Mouse (Mus musculus) fibroblast of lung, adult 2 months (primary cell): ENCODE data around the gene Psors1c2.
A peak's percentile ranks its signal among the peaks of the same experiment; 100 is the strongest.

Experiments
- DNase-seq: peaks from one replicate; pipeline ENCODE4 v3.0.0-alpha.2; 2011; ENCODE audit warnings: low read depth

Psors1c2 gene

DNA sequence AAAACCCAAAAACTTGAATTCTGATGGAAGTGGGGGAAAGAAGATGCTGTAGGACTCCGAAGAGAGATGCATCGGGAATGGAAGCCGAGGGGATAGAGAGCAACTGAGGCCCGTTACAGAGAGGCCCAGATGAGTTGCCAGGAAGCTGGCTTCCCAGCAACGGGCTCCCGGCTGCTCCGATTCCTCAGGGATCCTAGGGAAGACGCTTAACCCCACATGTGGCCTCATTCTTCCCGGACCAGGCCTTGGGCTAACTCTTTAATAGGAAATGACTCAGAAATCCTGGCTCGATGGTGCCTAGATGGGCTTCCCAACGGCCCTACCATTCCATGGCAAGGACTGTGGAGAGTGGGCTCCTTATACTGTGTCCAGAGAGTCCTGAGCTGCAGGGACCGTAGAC, 15.5 kb upstream of the Psors1c2 start:
- no peak for DNase-seq

DNA sequence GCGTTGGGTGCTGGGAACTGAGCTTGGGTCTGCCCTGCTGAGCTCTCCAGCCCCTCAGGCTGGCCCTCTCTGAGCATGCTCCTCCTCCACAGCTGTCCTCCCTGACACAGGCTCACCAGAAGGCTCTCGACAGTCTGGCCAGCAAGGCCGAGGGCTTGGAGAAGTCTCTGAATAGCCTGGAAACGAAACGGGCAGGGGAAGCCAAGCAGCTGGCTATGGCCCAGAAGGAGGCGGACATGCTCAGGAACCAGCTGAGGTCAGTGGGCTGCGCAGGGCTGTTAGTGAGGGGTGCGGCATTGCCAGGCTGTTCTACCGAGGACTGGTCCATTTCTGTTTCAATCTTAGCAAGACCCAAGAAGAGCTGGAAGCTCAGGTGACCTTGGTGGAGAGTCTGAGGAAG, 8.6 kb upstream of the Psors1c2 start:
- DNase-seq, result no peak

DNA sequence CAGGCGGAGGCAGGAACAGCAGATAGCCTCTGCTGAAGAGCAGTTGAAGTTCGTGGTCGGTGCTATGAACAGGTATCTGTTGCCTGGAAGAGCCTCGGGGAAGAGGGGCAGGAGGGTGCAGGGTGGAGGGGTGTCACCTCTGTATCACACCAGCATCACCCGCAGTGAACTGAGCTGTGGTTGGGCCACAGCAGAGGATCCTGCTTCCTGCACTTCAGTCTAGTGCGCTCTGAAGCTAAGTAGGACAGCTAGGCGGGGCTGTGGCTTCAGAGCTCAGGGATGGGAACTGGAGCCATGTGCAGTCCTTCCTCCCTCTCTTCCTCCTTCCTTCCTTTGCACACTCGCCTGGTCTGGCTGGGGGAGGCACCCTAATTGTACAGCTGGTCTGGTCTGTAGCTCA, 6.4 kb upstream of the Psors1c2 start:
- no peak for DNase-seq

DNA sequence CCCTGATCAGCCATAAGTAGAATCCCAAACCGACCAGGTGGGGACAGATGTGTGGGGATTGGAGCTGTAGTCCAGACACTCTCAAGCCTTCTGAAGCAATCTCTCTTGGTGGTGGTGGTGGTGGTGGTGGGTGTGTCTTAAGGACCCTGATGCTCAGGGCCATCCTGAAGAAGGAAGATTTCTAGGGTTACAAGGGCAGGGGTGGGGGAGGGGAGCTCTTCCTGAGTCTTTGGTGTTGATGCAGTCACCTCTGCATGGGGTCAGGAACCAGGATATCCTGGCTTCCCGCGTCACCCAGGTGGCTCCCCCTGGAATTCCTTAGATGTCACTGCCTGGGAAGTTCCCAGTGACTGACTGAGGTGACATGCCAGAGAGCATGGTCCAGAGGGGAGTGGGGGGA, 641 bp upstream of the Psors1c2 start:
- DNase-seq, result no peak

DNA sequence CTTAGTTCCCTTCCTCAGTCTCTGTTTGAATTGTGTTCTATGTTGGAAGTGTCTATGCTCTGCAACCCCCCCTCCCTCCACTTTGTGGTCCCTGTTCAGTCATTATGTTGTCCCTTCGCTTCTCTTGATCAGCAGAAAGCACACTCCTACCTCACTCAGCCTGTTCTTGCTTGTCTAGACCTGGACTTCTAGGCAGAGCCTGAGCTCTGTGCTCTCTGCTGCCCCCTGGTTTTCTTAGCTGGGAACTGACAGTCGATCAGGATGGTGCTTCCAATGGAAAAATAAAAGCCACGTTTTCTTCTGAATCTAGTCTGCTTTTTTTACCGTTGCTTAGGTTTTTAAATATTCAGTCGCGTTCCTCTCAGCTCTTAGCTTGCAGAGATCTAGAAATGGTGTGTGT, 1.3 kb downstream of the Psors1c2 start:
- no peak for DNase-seq

DNA sequence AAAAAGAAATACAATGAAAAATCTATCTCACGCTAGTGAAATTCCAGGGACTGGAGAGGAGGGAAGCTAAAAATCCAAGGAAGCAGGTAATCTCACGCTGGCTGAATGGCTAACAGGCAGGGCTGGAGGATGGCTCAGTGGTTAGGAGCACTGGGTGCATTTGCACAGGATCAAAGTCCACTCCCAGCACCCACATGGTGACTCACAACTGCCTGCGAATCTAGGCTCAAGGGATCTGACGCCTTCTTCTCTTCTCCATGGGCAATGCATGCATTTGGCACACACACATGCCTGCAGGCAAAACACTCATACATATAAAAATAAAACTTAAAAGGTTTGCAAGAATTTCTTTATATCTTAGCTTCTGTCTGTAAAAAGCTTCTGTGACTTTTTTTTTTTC, 4.4 kb downstream of the Psors1c2 start:
- DNase-seq, result no peak

DNA sequence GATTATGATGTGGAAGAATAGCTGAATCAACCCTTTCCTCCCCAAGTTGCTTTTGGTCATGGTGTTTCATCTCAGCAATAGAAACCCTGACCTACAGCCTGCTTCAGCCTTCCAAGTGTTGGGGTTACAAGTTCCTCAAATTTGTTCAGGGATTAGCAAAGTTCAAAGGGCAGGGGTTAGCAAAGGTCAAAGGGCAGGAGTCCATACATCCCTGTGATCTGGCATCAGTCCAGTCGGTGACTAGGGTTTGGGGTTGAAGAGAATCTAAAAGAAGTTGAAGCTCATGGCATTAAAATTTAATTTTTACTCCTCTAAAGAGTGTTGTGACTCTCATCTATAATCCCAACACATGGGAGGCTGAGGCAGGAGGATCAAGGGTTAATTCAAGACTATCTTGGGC, 5.5 kb downstream of the Psors1c2 start:
- DNase-seq, result no peak

DNA sequence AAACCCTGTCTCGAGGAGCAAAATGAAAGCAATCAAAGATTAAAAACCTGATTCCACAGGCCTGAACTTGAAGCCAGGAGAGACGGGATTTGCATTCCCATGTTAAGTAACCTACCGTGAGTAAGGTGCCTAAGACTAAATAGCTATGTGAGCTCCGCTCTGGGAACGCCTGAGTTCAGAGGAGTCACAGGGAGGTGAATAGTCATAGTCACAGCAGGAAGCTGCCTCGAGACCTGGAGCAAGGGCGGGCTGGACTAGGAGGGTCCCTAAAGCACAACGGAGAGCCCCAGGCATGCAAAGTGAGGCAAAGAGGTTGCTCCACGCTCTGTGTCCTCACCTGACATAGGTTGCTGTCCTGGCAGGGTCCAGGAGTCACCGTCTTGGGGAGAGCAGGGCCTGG, 6.5 kb downstream of the Psors1c2 start:
- DNase-seq, result no peak

DNA sequence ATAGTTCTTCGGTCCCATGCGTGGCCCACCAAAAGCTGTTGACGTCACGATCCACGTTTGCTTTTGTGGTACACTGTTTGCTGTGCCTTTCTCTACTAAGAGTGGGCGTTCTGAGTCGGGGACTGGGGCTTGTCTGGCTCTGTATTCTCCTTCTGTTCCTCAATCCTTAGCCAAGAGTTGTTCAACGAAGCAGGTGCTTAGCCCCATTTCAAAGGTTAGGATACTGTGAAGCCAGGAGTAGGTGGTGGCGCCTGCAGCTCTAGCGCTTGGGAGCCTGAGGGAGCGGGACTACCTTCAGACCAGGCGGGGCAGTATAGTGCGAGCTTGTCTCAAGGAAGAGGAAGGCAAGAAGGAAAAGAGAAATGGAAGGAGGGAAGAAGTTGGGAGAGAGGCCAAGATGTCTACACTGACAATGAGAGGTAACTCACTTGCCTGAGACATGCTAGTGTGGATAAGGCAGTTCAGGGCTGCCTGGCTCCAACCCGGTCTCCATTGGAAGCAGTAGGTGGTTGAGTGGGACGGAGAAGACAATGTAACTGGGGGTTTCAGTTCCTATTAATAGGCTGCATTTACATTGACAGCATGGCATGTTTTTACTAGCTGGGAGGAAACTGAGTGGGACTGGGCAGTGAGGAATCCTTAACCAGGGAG, 9.9 kb downstream of the Psors1c2 start:
- DNase-seq, result no peak

DNA sequence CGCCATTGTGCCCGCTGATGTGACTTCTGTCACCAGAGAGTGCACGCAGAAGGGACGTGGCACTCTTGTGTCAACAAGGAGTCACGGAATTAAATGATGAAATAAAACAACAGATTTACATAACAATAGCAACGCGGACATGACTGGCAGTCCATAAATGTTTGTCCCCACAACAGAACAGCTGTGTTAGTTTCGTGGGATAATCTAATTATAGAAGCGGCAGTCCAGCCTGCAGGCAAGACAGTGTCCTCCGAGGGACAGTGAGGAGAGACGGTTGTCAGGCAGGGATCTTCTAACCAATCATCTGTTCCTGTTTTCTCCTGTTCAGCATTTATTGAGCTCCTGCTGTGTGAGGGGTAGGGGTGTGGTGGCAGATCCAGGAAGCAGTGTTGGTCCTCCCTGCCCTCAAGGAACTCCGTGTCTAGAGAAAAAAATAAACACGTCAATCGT, 10.4 kb downstream of the Psors1c2 start:
- no peak for DNase-seq

DNA sequence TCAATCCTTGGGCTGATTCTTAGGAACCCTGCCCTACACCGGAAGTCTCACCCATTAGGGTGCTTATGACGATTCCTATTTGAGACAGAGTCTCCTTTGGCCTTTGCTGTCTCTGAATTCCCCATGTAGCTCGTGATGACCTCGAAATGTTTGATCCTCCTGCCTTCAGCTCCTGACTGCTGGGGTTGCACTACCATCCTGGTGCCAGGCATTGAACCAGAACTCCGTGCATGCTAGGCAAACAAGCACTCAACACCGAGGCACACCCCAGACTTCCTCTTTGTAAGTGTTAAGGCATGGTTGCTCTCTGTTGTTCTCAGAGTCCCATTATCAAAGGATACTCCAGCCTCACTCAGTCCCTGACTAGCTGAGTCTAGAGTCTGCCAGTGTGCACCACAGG, 11.0 kb downstream of the Psors1c2 start:
- DNase-seq, result no peak

DNA sequence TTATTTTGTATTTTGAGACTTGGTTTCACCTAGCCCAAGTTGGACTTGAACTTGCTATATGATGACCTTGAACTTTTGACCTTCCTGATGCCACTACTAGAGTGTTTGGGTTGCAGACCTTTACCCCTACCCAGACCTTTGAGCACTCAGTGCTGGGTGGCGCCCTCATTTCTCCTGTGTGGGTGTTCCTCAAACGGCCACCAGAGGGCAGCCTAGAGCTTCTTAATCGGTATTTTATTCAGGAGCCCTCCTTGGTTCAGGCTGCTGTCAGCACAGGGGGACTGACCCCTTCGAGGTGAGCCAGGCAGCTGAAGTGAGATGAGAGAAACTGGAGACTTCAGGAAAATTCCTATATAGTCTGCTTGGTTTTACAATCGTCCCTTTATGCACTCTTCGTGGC, 11.7 kb downstream of the Psors1c2 start:
- DNase-seq, result no peak

DNA sequence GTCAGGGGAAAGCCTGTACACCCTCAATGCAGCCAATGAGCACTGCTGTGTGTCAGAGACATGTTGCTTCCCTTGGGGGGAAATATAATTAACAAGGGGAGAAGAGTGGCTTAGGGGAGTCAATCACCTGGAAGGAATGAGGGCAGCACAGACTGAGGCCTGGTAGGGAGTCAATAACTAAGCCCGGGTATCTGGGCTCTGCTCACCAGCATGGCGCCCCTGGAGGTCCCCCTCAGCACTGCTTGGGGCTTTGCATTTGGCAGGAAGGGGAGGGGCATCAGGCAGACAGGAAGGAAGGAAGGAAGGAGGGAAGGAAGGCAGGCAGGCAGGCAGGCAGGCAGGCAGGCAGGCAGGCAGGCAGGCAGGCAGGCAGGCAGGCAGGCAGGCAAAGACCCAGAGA, 14.5 kb downstream of the Psors1c2 start:
- no peak for DNase-seq

DNA sequence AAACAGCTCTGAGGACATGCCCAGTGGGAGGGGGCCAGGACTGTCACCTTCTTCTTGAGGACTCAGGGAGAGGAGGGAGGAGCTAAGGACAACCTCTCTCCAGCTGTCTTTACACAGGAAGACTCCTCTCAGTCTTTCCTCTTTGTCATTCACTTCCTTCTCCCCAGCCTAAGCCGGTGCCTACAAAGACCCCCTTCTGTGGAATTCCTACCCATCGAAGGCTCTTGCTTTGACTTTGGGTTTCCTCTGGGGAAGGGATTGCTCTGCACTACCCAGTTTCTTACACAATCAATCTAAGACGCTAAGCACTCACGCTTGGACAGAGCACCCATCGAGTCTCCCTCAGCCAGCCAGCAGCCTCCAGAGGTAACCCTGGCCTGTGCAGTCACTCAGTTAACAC, 15.6 kb downstream of the Psors1c2 start:
- no peak for DNase-seq

DNA sequence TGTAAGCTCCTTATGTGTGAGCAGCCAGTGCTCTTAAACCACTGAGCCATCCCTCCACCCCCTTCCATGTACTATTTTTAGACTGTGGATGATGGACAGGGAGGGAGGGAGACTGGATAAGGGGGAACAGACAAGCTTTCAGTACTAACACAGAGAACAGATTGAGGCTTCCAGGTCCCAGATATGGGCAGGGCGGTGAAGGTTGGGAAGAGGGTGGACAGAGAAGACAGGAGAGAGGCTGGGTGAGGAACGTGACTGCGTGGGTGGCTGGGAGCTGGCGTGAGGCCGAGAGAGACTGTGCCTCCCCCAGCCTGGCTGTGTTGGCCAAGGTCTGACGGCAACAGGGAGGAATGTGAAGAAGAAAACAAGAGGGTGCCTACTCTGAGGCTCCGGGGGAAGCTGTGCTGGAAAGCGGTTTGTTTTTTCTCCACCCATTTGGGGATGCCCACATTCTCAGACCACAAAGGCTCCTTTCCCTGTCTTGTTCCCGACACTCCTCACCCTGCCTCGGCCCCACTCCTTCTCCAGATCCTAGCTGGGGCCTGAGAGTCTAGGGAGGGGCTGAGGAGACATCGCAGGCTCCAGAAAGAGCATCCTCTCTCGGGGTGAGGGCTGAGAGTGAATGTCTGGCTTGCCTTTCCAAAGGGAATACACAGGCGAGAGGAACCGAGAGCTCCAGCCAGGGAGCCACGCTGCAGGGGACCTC, 16.6 kb downstream of the Psors1c2 start:
- peak; percentile 95 for DNase-seq

DNA sequence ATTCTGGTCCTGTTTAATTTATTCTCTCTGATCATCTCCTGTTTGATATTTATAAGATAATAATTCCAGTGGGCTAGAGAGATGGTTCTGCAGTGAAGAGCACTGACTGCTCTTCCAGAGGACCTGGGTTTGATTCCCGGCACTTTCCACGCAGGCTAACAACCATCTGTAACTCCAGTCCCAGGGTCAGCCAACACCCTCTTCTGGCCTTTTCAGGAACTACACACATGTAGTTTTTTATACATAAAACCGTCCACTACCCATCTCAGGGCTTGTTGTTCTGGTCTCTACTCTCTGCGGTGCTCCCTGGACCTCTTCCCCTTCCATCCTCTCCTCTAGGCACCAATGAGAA, 17.1 kb downstream of the Psors1c2 start:
- DNase-seq, result no peak

DNA sequence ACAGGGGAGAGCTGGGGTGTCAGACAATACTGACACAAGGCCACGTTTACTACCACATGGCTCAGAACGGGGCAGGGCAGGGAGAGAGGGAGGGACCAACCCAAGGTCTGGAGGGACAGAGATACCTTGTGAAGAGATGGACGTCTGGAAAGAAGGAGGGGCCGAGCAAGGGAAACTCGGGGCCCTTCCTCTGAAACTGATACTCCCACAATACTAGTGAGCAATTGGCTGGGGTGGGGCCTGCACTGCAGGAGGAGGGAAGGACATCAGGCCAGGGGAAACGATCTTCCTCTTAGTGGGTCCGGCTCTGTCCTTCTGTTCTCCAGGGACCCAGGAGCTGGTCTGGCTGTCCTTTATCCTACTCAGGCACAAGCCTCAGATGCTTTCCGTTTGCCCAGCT, 17.9 kb downstream of the Psors1c2 start:
- DNase-seq, result no peak

DNA sequence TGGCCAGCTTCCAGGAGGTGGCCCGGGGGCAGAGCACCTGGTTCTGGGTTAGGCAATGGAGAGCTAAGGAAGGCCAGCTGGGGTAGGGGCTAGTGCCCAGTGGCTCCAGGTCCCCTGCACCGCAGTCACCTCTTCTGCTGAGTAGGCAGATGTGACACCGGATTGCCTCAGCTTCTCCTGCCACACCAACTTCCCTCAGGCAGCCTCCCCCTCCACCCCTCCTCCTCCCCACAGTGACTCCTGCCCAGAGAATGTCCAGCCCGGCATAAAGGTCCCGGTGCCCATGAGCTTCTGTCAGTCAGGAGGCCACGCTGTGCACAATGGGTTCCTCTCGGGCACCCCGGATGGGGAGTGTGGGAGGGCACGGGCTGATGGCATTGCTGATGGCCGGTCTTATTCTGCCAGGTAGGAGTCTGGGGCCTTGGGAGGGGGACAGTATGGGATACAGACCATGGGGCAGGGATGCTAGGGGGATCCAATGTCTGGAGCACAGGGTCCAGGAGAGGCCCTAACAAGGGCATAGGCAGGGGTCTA, 18.9 kb downstream of the Psors1c2 start, which contains the start of gene Cdsn:
TSS of gene Cdsn (plus strand) at position 248 of the 534 bp plus-strand sequence.
- DNase-seq, result no peak

DNA sequence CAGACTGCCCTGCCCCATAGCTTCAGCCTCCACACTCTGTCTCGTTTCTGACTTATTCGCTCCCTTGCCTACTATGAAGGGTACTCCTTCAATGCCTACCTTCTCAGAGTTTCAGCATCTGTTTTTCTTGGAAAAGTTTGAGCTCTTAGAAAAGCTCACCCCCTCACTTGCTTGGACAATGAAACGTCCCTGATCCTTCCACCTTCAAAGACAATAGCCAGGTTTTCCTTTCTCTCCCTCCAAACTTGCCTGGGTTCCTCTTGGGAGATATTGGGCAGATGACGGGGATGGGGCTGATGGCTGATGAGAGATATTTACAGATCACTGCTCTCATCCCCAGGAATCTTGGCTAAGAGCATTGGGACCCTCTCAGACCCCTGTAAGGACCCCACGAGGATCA, 21.3 kb downstream of the Psors1c2 start:
- DNase-seq, result no peak

DNA sequence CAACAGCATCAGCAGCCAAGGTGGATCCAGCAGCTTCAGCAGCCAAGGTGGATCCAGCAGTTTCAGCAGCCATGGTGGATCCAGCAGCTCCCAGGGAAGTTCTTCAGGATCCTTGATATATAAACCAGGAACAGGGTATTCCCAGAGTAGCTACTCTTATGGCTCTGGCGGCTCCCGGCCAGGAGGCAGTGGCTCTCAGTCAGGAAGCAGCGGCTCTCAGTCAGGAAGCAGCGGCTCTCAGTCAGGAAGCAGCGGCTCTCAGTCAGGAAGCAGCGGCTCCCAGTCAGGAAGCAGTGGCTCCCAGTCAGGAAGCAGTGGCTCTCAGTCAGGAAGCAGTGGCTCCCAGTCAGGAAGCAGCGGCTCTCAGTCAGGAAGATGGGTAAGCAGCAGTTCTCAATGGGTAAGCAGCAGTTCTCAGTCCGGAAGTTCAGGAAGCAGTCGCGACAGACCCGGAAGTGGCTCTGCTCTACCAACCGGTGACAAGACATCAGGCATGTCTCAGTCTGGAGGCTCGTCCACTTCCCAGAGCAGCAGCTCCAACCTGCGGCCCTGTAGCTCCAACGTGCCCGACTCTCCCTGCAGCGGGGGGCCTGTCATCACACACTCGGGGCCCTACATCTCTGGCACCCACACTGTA, 21.9 kb downstream of the Psors1c2 start:
- no peak for DNase-seq

DNA sequence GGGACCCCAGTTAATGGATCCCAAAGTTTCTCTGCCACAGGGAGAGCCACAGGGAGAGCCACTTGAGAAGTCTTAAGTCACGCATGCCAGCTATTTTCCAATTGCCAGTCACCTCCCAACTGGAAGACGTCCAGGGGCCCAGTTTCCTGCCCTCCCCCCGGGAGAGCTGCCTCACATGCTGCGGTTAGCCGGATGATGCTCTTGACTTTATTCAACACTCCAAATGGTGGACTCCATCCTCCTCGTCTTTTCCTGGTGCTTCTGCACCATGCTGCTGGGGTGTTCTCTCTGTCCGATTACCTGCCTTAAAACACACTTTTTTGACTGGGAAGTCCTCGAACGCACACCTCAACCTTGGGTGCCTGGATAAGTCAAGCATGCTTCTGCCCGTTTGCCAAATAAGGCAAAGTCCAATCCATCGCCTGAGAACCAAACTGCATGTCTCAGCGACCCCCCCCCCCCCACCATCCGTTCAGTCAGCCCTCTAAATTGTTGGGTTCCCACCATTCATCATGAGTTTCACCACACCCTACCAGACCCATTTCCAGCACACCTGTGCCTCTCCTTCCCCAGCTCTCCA, 23.3 kb downstream of the Psors1c2 start:
- no peak for DNase-seq

DNA sequence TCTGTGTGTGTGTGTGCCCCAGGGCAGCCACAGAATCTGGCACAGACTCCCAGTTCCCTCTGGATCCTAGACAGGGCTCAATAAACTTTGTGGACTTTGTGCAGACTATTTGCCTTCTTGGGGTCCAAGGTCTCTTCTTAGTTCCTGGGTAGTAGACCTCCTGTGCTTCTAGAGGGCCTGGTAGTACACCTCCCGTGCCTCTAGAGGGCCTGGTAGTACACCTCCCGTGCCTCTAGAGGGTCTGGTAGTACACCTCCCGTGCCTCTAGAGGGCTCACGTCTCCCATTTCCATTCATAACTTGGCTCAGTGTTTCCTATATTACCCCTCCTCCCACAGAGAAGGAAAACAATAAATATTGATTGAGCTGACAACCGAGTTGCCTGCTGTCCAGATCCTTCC, 23.8 kb downstream of the Psors1c2 start:
- no peak for DNase-seq

DNA sequence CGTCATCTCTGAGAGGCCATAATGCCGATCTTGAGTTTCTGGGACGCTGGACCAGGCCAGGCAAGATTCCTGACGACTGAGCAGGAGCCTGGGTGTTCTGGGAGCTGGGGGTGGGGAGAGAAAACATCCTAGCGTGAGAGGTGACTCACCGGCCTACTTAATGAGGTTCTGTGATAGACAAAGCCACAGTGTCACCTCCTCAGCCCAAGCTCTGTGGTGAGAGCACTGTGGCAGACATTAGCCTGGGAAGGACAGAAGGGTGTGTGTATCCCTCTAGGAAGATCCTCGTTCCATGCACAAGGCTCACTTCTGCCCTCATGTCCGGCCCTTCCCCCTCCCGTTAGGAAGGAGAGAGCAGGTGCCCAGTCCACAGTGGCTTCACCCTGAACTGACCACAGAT, 24.4 kb downstream of the Psors1c2 start:
- DNase-seq, result no peak
